Mouse (Mus musculus): ENCODE measurements around the gene Atp5d.

Gene Atp5d

GRCm38 (mm10) chr10:80118552-80118951, 19.9 kb upstream of the Atp5d start:
- no peak for DNase-seq

GRCm38 (mm10) chr10:80120146-80120545, 18.3 kb upstream of the Atp5d start:
- no peak for DNase-seq

GRCm38 (mm10) chr10:80121639-80122038, 16.8 kb upstream of the Atp5d start:
- no peak for DNase-seq

- DNase-seq = no peak
Measured at GRCm38 (mm10) chr10:80123932-80124562, 14.4 kb upstream of the Atp5d start.

GRCm38 (mm10) chr10:80127920-80128319, 10.5 kb upstream of the Atp5d start:
- no peak for DNase-seq

GRCm38 (mm10) chr10:80129846-80130245, 8.6 kb upstream of the Atp5d start:
- DNase-seq = peak; percentile 76

- DNase-seq = no peak
Measured at GRCm38 (mm10) chr10:80130403-80131031, 7.9 kb upstream of the Atp5d start.

- DNase-seq = peak; percentile 31
Measured at GRCm38 (mm10) chr10:80131316-80131951, 7.0 kb upstream of the Atp5d start.

GRCm38 (mm10) chr10:80131952-80132350, 6.5 kb upstream of the Atp5d start:
- no peak for DNase-seq

GRCm38 (mm10) chr10:80133226-80133849, 5.1 kb upstream of the Atp5d start:
- no peak for DNase-seq

GRCm38 (mm10) chr10:80134421-80134820, 4.0 kb upstream of the Atp5d start:
- DNase-seq = no peak

GRCm38 (mm10) chr10:80135161-80135560, 3.3 kb upstream of the Atp5d start:
- no peak for DNase-seq

- DNase-seq = no peak
Measured at GRCm38 (mm10) chr10:80135641-80136040, 2.8 kb upstream of the Atp5d start.

- DNase-seq = no peak
Measured at GRCm38 (mm10) chr10:80136179-80136951, 2.1 kb upstream of the Atp5d start.

- no peak for DNase-seq
Measured at GRCm38 (mm10) chr10:80136952-80137625, 1.3 kb upstream of the Atp5d start.

GRCm38 (mm10) chr10:80137626-80138552, 543 bp upstream of the Atp5d start:
- no peak for DNase-seq

GRCm38 (mm10) chr10:80139439-80139775, 975 bp downstream of the Atp5d start:
- DNase-seq = no peak

GRCm38 (mm10) chr10:80139975-80140665, 1.7 kb downstream of the Atp5d start:
- no peak for DNase-seq

GRCm38 (mm10) chr10:80140666-80141035, 2.2 kb downstream of the Atp5d start, which contains the start of gene Cbarp:
Gene Cbarp, minus strand, starts transcription at chr10:80140835.
- no peak for DNase-seq

GRCm38 (mm10) chr10:80141243-80141642, 2.8 kb downstream of the Atp5d start:
- DNase-seq = peak; percentile 97
